Mouse (Mus musculus) CH12F3 (cell line): ENCODE measurements around the gene 2700081O15Rik.
"Not testable (repeated sequence)": the region's sequence is repeated elsewhere in the genome, so short reads cannot be mapped to it uniquely, and the experiment has no call there.

Source experiments
- in situ Hi-C: fragments of 300-500 bp; cut with MboI; formaldehyde crosslinking; loops from 2 replicates; pipeline ENCODE4 v1.14.3; 2020; ENCODE audit warnings: low sequenced_read_pairs

The 2700081O15Rik gene

DNA sequence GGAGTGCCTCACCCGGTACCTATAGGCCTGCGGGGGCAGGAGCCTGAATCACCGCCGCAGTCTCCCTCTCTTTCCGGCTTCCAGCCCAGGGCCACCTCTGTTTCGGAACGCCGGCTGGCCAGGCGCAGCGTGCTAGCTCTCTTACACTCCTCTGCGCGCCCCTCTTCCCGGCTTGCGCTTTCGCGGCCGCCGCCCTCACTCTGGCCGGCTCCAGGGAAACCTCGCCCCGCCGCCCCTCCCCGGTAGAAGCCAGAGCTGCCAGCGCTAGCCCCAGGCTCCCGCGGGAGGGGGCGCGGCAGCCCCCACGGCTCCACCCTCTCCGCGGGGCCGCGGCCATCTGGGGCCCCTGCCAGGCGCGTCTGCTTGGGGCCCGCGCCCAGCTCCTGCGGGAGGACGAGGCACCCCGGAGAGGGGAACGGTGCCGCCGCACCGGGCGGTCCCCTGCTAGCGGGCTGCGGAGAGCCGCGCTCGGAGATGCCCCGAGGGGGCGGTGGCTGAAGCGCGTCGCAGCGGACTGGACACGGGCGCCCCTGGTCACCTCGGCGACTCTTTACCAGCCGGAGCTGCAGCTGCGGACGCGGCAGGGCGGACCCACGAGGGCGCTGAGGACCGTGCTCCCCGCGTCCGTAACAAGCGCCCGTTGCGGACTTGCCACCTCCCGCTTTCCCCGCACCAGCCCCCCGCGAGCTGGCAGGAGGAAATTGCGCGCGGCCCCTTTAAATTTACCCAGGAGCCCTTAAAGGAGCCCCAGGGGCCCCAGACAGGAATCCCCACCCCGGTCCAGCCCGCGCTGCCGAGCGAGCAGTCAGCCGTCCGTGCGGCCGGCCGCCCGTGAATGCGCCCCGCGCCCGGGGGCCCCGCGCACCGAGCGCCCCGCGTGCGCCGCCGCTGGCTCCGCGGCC, at the start of gene 2700081O15Rik:
Gene 2700081O15Rik (plus strand): TSS at position 792 of the 902 bp plus-strand sequence.
- in situ Hi-C loops: no loop called here

DNA sequence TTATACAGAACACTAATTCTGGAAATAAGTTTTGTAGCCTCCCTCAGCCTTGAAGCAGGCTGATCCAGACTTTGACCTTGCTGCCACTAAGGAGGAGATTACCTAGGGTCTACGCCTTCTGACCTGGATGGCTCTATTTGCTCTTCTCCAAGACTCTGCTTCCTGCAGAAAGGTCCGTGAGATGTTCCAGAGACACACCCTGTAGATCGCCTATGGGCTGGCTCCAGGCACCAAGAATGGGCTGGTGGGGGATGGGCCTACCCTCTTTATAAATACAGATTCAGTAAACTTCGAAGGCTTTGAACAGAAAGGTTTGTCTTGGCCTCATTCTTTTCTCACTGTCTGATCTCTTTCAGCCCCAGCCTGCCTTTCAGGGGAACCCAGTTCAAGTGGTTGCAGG, 48.0 kb upstream of the 2700081O15Rik start:
- in situ Hi-C loops: not testable (repeated sequence)

- in situ Hi-C loops: no loop called here
Observed at GRCm38 (mm10) chr19:7374491-7374890, 42.9 kb upstream of the 2700081O15Rik start.

DNA sequence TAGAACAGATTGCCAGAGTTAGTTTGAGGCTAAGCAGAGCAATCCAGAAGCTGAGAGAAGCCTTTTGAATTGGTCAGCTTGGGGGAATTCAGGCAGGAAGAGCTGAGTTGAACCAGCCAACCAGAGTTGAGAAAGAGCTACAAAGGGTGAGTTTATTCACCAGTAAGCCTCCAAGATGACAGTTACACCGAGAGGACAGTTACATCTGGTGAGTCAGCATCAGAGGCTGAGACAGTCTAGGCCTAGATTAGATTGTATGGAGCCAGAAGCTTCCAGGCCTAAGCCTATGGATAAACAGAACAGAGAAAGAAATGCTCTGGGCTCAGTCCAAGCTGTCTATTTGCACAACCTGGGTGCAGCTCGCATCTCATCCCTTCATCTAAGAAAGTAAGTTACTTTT, 39.8 kb upstream of the 2700081O15Rik start:
- in situ Hi-C loops: no loop called here

DNA sequence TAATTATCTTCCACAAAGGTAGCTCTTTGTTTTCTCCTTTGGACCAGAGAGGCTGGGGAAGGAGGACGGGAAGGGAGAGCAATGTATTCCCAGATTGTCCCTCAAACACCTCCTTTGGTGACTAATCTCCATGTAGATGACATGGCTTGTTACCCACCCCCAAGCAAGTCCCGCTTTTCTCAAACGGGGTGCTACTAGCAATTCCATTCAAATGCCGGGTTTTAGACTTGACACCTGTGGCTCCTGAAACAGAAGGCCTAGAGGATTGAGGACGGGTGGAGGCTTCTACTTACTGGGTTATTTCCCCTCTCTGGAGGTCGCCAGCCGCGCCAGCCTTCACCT, 35.5 kb upstream of the 2700081O15Rik start:
- in situ Hi-C loops: no loop called here

DNA sequence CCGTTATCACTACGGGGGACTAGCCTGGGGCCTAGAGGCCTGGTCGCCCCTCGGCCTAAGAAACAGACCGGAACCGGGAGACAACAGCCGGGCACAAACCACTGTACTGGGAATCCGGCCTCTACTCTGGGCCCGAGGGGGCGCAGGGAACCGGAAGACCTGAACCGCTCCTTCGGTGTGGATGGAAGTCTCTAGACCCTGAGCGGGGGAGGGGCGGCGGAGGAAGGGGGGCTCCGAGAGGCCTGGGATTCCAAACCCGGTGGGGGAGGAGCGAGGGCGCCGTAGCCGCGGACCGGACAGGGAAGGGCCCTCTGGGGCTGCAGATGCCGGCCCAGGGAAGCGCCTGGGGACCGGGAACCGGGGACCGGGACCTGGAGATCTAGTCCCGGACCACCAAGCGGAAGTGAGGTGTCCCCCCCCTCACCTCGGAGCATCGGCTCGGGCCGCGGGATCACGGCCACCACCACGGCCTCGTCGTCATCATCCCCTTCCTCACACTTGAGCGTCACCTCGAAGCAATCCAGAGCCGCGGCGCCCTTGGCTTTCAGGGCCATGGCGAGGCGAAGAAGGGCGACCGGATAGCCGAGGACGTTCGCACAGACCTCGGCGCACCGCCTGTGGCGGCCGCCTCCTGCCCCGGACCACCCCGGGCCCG, 35.0 kb upstream of the 2700081O15Rik start:
- in situ Hi-C loops: no loop called here

GRCm38 (mm10) chr19:7382903-7383865, 34.2 kb upstream of the 2700081O15Rik start, which contains the start of gene Spindoc:
TSS of gene Spindoc (minus strand) at chr19:7382994.
- in situ Hi-C loops: no loop called here

GRCm38 (mm10) chr19:7386042-7386441, 31.4 kb upstream of the 2700081O15Rik start:
- in situ Hi-C loops: no loop called here

- in situ Hi-C loops: no loop called here
Observed at GRCm38 (mm10) chr19:7388488-7388887, 28.9 kb upstream of the 2700081O15Rik start.

DNA sequence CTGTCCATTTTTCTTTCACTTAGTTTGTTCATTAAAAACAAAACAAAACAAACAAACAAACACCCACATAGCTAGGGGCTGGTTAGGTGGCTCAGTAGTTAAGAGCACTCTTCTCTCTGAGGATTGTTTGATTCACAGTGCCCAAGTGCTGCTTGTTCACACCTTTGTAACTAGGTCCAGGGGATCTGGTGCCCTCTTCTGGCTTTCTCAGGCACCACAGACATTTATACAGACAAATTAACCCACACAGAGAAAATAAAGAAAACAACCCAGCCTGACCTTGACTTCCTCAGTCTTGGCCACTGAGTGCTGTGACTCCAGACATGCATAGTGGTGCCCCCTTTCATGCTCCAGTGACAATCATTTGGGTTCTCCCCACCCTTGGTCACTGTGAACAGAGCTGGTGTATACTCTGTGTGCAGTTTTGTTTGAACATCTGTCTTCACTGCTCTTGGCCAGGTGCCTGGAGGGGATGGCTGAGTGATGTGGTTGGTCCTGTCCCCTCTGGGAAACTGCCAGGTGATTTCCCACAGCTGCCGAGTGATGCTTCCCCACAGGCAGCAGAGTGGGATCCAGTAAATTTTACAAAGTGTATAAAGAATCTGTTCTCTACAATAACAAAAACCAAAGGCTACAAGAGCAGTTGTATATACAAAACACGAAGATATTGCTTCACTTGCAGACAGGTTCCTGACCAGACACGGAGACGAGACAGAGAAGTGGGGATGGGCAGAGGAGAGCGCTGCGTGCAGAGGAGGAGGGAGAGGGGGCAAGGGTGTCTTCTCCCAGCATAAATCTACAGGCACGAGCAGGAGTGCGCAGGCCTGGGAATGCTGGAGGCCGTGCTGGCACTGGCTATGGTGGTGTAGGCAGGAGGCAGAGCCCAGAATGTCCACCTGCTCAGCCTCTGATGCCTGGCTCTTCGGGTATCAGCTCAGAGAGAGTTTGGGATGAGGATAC, 20.3 kb upstream of the 2700081O15Rik start:
- in situ Hi-C loops: not testable (repeated sequence)

DNA sequence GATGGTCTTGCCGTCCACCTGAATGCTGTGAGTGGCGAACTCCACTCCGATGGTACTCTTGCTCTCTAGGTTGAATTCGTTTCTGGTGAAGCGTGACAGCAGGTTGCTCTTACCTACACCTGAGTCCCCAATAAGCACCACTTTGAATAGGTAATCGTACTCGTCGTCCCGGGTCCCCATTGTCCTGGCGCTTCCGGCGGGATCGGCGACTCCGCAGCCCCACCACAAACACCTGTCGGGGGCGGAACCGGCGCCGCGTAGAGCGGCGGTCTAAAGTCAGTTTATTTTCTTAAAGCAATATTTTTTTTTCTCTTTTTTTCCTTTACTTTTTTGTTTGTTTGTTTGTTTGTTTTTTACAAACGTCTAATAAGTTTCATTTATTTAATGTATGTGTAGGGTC, 18.5 kb upstream of the 2700081O15Rik start:
- in situ Hi-C loops: not testable (repeated sequence)

GRCm38 (mm10) chr19:7400635-7401034, 16.8 kb upstream of the 2700081O15Rik start:
- in situ Hi-C loops: no loop called here

DNA sequence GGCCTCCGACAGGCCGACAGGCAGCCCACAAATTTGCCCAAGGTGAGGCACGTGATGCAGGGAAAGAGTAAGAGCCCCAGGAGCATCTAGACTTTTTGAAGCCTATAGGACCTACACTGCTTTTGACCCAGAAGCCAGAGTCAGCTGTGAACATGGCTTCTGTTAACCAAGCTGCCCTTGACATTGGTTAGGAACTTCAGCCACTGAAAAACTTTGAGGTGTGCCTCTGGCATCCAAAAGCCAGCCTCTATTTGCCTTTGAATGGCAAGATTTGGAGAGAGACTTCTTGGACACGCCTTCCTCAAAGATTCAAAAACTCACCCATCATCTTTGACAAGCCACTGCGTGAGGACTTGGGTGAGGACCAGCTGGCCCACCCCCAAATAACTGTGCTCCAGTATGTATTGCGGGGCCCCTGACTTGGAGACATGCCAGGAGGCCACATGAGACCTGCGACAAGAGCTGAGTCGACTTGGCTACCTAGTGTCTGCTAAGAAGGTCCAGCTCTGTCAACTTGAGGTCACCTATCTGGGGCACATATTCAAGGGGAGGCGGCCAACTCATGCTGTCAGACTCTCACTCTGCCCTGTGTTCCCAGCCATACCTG, 12.7 kb upstream of the 2700081O15Rik start:
- in situ Hi-C loops: no loop called here

- in situ Hi-C loops: no loop called here
Observed at GRCm38 (mm10) chr19:7412361-7412760, 5.1 kb upstream of the 2700081O15Rik start.

- in situ Hi-C loops: no loop called here
Observed at GRCm38 (mm10) chr19:7415916-7416833, 1.2 kb upstream of the 2700081O15Rik start.

DNA sequence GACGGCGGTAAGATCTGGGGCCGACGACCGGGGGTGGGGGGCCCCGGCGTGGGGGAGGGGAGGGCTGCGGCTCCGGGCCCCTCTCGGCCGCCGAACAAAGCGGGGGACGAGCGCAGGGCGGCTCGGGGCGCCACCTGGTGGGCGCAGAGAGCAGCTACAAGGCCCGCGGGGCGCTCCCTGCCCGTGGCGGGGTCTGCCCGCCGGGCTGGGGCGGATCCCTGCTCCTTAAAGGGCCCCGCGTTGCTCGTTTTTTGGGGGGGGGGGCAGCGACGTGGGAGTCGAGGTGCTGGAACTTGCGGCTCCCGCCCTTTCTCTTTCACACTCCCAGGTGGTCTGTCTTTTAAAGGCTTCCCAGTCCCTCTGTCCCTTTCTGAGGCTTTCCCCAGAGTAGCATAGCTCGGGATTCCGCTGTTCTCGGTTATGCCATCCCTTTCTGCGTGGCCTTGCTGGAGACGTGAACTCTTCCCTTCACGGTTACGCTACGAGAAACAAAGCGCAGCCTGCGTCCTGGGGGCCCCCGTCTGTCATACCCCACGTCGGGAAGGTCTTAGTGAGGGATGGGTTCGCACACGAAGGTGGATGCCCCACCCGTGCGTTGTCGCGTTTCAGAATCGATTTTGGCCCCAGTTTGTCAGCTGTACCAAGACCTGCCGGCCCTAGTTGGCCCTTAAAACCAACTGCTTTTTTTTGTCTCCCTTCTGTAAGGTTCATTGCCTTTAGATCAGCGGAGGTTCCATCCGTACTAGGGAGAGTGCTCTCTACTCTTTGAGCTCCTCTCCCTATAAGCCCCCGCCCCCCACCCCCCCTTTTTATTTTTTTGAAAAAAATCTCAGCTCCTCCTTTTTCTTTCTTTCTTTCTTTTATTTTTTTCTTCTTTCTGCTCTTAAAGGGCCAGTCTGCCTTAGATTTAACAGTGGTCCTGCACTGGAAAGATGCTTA, 755 bp downstream of the 2700081O15Rik start:
- in situ Hi-C loops: no loop called here

GRCm38 (mm10) chr19:7419134-7419533, 1.7 kb downstream of the 2700081O15Rik start:
- in situ Hi-C loops: no loop called here
